Mouse (Mus musculus): ENCODE data around the gene Psma6. TPM values are rescaled to one million over a fixed set of nuclear protein-coding genes. Genes with fewer than 3 reads are reported as not detected.

The Psma6 gene
- polyA plus RNA-seq, 1 experiment from 2014 or later, result 418 TPM

- Histone ChIP-seq H3K4me2 (replicated peaks; ENCODE audit: low read depth, low read length) (no peak overlapping the region), H3K4me3 (ENCODE audit: low read length) (no peak overlapping the region), H3K36me3 (ENCODE audit: insufficient read depth, low read length) (peaks cover 42% of the 10 kb centered on the region), H3K9ac (replicated peaks; ENCODE audit: low read length) (no peak overlapping the region), H3K9me3 (ENCODE audit: low read length) (no peaks in the 10 kb centered on the region), H3K4me1 (ENCODE audit: insufficient read depth, low read length) (no peaks in the 10 kb centered on the region), H3K27me3 (ENCODE audit: insufficient read depth, low read length) (no peaks in the 10 kb centered on the region), H3K27ac (ENCODE audit: low read length) (no peak overlapping the region)
- WGBS, result 90% methylated on average over 5 of the region's 5 CpGs
- no peak for ATAC-seq (ENCODE audit: low FRiP score, low TSS enrichment)
Observed at GRCm38 (mm10) chr12:55407888-55408287, 23.9 kb downstream of the Psma6 start.

GRCm38 (mm10) chr12:55415255-55415654, 31.2 kb downstream of the Psma6 start:
- H3K27me3 ChIP-seq (ENCODE audit: insufficient read depth, low read length), result no peaks in the 10 kb centered on the region
- H3K9me3 ChIP-seq (ENCODE audit: low read length), result no peaks in the 10 kb centered on the region
- no peaks in the 10 kb centered on the region for H3K4me1 ChIP-seq (ENCODE audit: insufficient read depth, low read length)
- no peak overlapping the region for H3K4me3 ChIP-seq (ENCODE audit: low read length)
- H3K4me2 ChIP-seq (replicated peaks; ENCODE audit: low read depth, low read length), result no peak overlapping the region
- WGBS, result 92% methylated on average over 5 of the region's 5 CpGs
- H3K9ac ChIP-seq (replicated peaks; ENCODE audit: low read length), result no peak overlapping the region
- peaks cover 72% of the 10 kb centered on the region for H3K36me3 ChIP-seq (ENCODE audit: insufficient read depth, low read length)
- no peak for ATAC-seq (ENCODE audit: low FRiP score, low TSS enrichment)
- no peak overlapping the region for H3K27ac ChIP-seq (ENCODE audit: low read length)

- H3K36me3 ChIP-seq (ENCODE audit: insufficient read depth, low read length), result peaks cover 74% of the 10 kb centered on the region
- 48% methylated on average over 1 of the region's 1 CpGs for WGBS
- no peak overlapping the region for H3K4me3 ChIP-seq (ENCODE audit: low read length)
- no peak for ATAC-seq (ENCODE audit: low FRiP score, low TSS enrichment)
- H3K9me3 ChIP-seq (ENCODE audit: low read length), result no peaks in the 10 kb centered on the region
- H3K27ac ChIP-seq (ENCODE audit: low read length), result no peak overlapping the region
- no peak overlapping the region for H3K4me2 ChIP-seq (replicated peaks; ENCODE audit: low read depth, low read length)
- no peak overlapping the region for H3K9ac ChIP-seq (replicated peaks; ENCODE audit: low read length)
- no peaks in the 10 kb centered on the region for H3K4me1 ChIP-seq (ENCODE audit: insufficient read depth, low read length)
- no peaks in the 10 kb centered on the region for H3K27me3 ChIP-seq (ENCODE audit: insufficient read depth, low read length)
Observed at GRCm38 (mm10) chr12:55415762-55416161, 31.7 kb downstream of the Psma6 start.

- Histone ChIP-seq H3K36me3 (ENCODE audit: insufficient read depth, low read length) (peaks cover 43% of the 10 kb centered on the region), H3K9ac (replicated peaks; ENCODE audit: low read length) (no peak overlapping the region), H3K9me3 (ENCODE audit: low read length) (no peaks in the 10 kb centered on the region), H3K4me2 (replicated peaks; ENCODE audit: low read depth, low read length) (no peak overlapping the region), H3K4me3 (ENCODE audit: low read length) (no peak overlapping the region), H3K4me1 (ENCODE audit: insufficient read depth, low read length) (no peaks in the 10 kb centered on the region), H3K27me3 (ENCODE audit: insufficient read depth, low read length) (no peaks in the 10 kb centered on the region), H3K27ac (ENCODE audit: low read length) (no peak overlapping the region)
- no peak for ATAC-seq (ENCODE audit: low FRiP score, low TSS enrichment)
- WGBS, result 93% methylated on average over 24 of the region's 24 CpGs
Observed at GRCm38 (mm10) chr12:55420220-55420619, 36.2 kb downstream of the Psma6 start.

GRCm38 (mm10) chr12:55422057-55422456, 38.0 kb downstream of the Psma6 start:
- ATAC-seq (ENCODE audit: low FRiP score, low TSS enrichment), result no peak
- no peaks in the 10 kb centered on the region for H3K27me3 ChIP-seq (ENCODE audit: insufficient read depth, low read length)
- no peak overlapping the region for H3K4me3 ChIP-seq (ENCODE audit: low read length)
- no peaks in the 10 kb centered on the region for H3K4me1 ChIP-seq (ENCODE audit: insufficient read depth, low read length)
- H3K27ac ChIP-seq (ENCODE audit: low read length), result no peak overlapping the region
- no peak overlapping the region for H3K4me2 ChIP-seq (replicated peaks; ENCODE audit: low read depth, low read length)
- peaks cover 28% of the 10 kb centered on the region for H3K36me3 ChIP-seq (ENCODE audit: insufficient read depth, low read length)
- 32% methylated on average over 3 of the region's 3 CpGs for WGBS
- no peaks in the 10 kb centered on the region for H3K9me3 ChIP-seq (ENCODE audit: low read length)
- H3K9ac ChIP-seq (replicated peaks; ENCODE audit: low read length), result no peak overlapping the region

GRCm38 (mm10) chr12:55426300-55426699, 42.3 kb downstream of the Psma6 start:
- H3K27ac ChIP-seq (ENCODE audit: low read length), result no peak overlapping the region
- H3K4me2 ChIP-seq (replicated peaks; ENCODE audit: low read depth, low read length), result no peak overlapping the region
- WGBS, result 87% methylated on average over 7 of the region's 7 CpGs
- no peaks in the 10 kb centered on the region for H3K36me3 ChIP-seq (ENCODE audit: insufficient read depth, low read length)
- H3K4me1 ChIP-seq (ENCODE audit: insufficient read depth, low read length), result no peaks in the 10 kb centered on the region
- no peak overlapping the region for H3K4me3 ChIP-seq (ENCODE audit: low read length)
- no peak for ATAC-seq (ENCODE audit: low FRiP score, low TSS enrichment)
- H3K9me3 ChIP-seq (ENCODE audit: low read length), result no peaks in the 10 kb centered on the region
- H3K27me3 ChIP-seq (ENCODE audit: insufficient read depth, low read length), result no peaks in the 10 kb centered on the region
- H3K9ac ChIP-seq (replicated peaks; ENCODE audit: low read length), result no peak overlapping the region

GRCm38 (mm10) chr12:55429201-55429600, 45.2 kb downstream of the Psma6 start:
- H3K27ac ChIP-seq (ENCODE audit: low read length), result no peak overlapping the region
- H3K9me3 ChIP-seq (ENCODE audit: low read length), result peaks cover 4% of the 10 kb centered on the region; the same call in 1 of the 2 replicates
- H3K36me3 ChIP-seq (ENCODE audit: insufficient read depth, low read length), result no peaks in the 10 kb centered on the region
- H3K4me1 ChIP-seq (ENCODE audit: insufficient read depth, low read length), result no peaks in the 10 kb centered on the region; the same call in 1 of the 2 replicates
- no peaks in the 10 kb centered on the region for H3K27me3 ChIP-seq (ENCODE audit: insufficient read depth, low read length)
- H3K4me2 ChIP-seq (replicated peaks; ENCODE audit: low read depth, low read length), result no peak overlapping the region
- H3K4me3 ChIP-seq (ENCODE audit: low read length), result no peak overlapping the region
- no peak overlapping the region for H3K9ac ChIP-seq (replicated peaks; ENCODE audit: low read length)
- WGBS, result 85% methylated on average over 8 of the region's 8 CpGs
- no peak for ATAC-seq (ENCODE audit: low FRiP score, low TSS enrichment)

GRCm38 (mm10) chr12:55429956-55430355, 45.9 kb downstream of the Psma6 start:
- H3K4me2 ChIP-seq (replicated peaks; ENCODE audit: low read depth, low read length), result no peak overlapping the region
- H3K4me1 ChIP-seq (ENCODE audit: insufficient read depth, low read length), result no peaks in the 10 kb centered on the region; the same call in 1 of the 2 replicates
- 96% methylated on average over 4 of the region's 4 CpGs for WGBS
- H3K27me3 ChIP-seq (ENCODE audit: insufficient read depth, low read length), result no peaks in the 10 kb centered on the region
- no peak for ATAC-seq (ENCODE audit: low FRiP score, low TSS enrichment)
- no peaks in the 10 kb centered on the region for H3K36me3 ChIP-seq (ENCODE audit: insufficient read depth, low read length)
- H3K9ac ChIP-seq (replicated peaks; ENCODE audit: low read length), result no peak overlapping the region
- H3K4me3 ChIP-seq (ENCODE audit: low read length), result no peak overlapping the region
- H3K9me3 ChIP-seq (ENCODE audit: low read length), result peaks cover 4% of the 10 kb centered on the region; the same call in 1 of the 2 replicates
- no peak overlapping the region for H3K27ac ChIP-seq (ENCODE audit: low read length)

- no peak overlapping the region for H3K9ac ChIP-seq (replicated peaks; ENCODE audit: low read length)
- H3K27me3 ChIP-seq (ENCODE audit: insufficient read depth, low read length), result no peaks in the 10 kb centered on the region
- peaks cover 7% of the 10 kb centered on the region for H3K4me1 ChIP-seq (ENCODE audit: insufficient read depth, low read length)
- no peaks in the 10 kb centered on the region for H3K36me3 ChIP-seq (ENCODE audit: insufficient read depth, low read length)
- H3K4me3 ChIP-seq (ENCODE audit: low read length), result no peak overlapping the region
- H3K9me3 ChIP-seq (ENCODE audit: low read length), result peaks cover 4% of the 10 kb centered on the region; the same call in 1 of the 2 replicates
- no peak for ATAC-seq (ENCODE audit: low FRiP score, low TSS enrichment)
- WGBS, result 90% methylated on average over 7 of the region's 7 CpGs
- H3K27ac ChIP-seq (ENCODE audit: low read length), result no peak overlapping the region
- H3K4me2 ChIP-seq (replicated peaks; ENCODE audit: low read depth, low read length), result no peak overlapping the region
Observed at GRCm38 (mm10) chr12:55432284-55432919, 48.4 kb downstream of the Psma6 start.

- Histone ChIP-seq H3K4me2 (replicated peaks; ENCODE audit: low read depth, low read length) (no peak overlapping the region), H3K27ac (ENCODE audit: low read length) (no peak overlapping the region), H3K9ac (replicated peaks; ENCODE audit: low read length) (no peak overlapping the region), H3K9me3 (ENCODE audit: low read length) (peaks cover 4% of the 10 kb centered on the region; the same call in 1 of the 2 replicates), H3K36me3 (ENCODE audit: insufficient read depth, low read length) (no peaks in the 10 kb centered on the region), H3K4me1 (ENCODE audit: insufficient read depth, low read length) (peaks cover 11% of the 10 kb centered on the region), H3K4me3 (ENCODE audit: low read length) (no peak overlapping the region), H3K27me3 (ENCODE audit: insufficient read depth, low read length) (no peaks in the 10 kb centered on the region)
- 92% methylated on average over 8 of the region's 8 CpGs for WGBS
- no peak for ATAC-seq (ENCODE audit: low FRiP score, low TSS enrichment)
Observed at GRCm38 (mm10) chr12:55432920-55433284, 48.9 kb downstream of the Psma6 start.

Measured in kidney, embryonic 16.5 days (tissue).